Mouse (Mus musculus): ENCODE data around the gene Slc25a43. TPM values are rescaled to one million over a fixed set of nuclear protein-coding genes. Genes with fewer than 3 reads are reported as not detected.

The Slc25a43 gene
- polyA plus RNA-seq, 1 experiment: 0.44 TPM

- TF ChIP-seq POLR2A (IDR thresholded peaks at IDR 0.05; ENCODE audit: extremely low read depth, insufficient read depth, low read length) (no peak), CTCF (IDR thresholded peaks at IDR 0.05; ENCODE audit: extremely low read depth, insufficient read depth, low read length) (no peak)
- Histone ChIP-seq H3K4me1 (ENCODE audit: control insufficient read depth, insufficient read depth, low read length) (no peaks in the 10 kb centered on the region; the same call in 1 of the 2 replicates), H3K4me3 (ENCODE audit: insufficient read depth, low read length) (no peak overlapping the region), H3K27ac (ENCODE audit: insufficient read depth, low read length) (no peak overlapping the region)
Measured at GRCm38 (mm10) chrX:36750591-36750990, 7.1 kb downstream of the Slc25a43 start.

DNA sequence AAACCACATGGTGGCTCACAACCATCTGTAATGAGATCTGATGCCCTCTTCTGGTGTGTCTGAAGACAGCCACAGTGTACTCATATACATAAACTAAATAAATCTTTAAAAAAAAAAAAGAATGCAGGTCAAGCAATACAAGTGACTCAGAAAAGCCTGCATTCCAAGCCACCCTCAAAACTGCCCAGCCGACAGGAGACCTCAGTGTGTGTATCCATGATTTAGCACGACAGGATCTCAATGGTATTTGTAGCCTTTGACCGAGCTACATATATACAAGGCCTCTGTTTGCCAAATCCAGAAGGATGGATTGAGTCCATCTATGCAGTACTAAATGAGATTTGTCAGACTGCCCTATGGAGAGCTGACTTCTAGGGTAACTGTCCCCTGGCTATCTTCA, 9.1 kb downstream of the Slc25a43 start:
- TF ChIP-seq POLR2A (IDR thresholded peaks at IDR 0.05; ENCODE audit: extremely low read depth, insufficient read depth, low read length) (no peak), CTCF (IDR thresholded peaks at IDR 0.05; ENCODE audit: extremely low read depth, insufficient read depth, low read length) (no peak)
- Histone ChIP-seq H3K4me1 (ENCODE audit: control insufficient read depth, insufficient read depth, low read length) (no peaks in the 10 kb centered on the region; the same call in 1 of the 2 replicates), H3K4me3 (ENCODE audit: insufficient read depth, low read length) (no peak overlapping the region), H3K27ac (ENCODE audit: insufficient read depth, low read length) (no peak overlapping the region)

DNA sequence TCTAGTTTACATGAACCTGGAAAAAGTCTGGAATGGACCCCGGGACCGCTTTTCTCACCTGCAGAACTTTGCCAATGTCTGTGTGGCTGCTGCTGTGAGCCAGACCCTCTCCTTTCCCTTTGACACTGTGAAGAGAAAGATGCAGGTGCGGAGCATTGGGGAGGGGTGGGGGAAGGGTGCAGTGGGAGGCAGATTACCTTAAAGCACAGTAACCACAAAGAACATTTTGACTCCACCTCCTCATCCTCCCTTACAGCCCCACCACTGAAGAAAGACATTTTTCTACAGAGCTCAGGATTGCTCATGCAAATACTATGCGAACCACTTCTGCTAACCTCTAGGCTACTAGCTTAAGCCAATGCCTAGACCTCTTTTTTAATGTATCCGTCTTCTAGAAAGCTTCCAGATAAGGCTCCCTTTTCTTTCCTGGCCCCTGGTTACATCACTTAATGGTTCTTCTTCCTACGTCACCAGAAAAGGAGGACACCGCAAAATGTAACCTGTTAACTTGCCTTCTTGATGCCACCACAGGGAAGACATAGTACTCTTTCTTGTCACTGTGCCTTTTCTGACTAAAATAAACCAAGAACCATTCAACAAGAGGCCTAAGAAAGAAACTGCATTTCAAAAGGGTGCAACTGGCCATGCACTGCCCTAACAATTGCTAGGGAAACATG, 14.5 kb downstream of the Slc25a43 start:
- no peak overlapping the region for H3K4me3 ChIP-seq (ENCODE audit: insufficient read depth, low read length)
- H3K4me1 ChIP-seq (ENCODE audit: control insufficient read depth, insufficient read depth, low read length): no peaks in the 10 kb centered on the region
- TF ChIP-seq POLR2A (IDR thresholded peaks at IDR 0.05; ENCODE audit: extremely low read depth, insufficient read depth, low read length): no peak
- no peak for TF ChIP-seq CTCF (IDR thresholded peaks at IDR 0.05; ENCODE audit: extremely low read depth, insufficient read depth, low read length)
- H3K27ac ChIP-seq (ENCODE audit: insufficient read depth, low read length): no peak overlapping the region

DNA sequence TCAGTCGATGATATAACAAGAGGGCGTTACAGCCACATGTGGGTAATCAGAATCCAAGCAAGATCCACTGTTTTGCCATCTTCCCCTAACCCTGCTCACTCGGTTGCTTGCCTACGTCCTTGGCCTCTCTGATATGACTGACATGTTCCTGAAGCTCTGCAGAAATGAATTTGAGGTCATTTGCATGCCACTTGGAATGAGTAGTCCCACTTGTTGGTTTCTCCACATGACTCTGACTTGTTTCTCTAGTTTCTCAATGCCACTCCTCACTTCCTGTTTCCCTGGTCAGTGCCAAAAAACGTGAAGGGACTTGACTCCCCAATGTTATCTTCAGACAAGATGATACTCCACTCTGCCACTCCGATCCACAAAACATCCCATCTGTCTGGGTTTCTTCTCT, 15.1 kb downstream of the Slc25a43 start:
- TF ChIP-seq POLR2A (IDR thresholded peaks at IDR 0.05; ENCODE audit: extremely low read depth, insufficient read depth, low read length): no peak
- no peak for TF ChIP-seq CTCF (IDR thresholded peaks at IDR 0.05; ENCODE audit: extremely low read depth, insufficient read depth, low read length)
- H3K4me1 ChIP-seq (ENCODE audit: control insufficient read depth, insufficient read depth, low read length): no peaks in the 10 kb centered on the region
- H3K4me3 ChIP-seq (ENCODE audit: insufficient read depth, low read length): no peak overlapping the region
- no peak overlapping the region for H3K27ac ChIP-seq (ENCODE audit: insufficient read depth, low read length)

DNA sequence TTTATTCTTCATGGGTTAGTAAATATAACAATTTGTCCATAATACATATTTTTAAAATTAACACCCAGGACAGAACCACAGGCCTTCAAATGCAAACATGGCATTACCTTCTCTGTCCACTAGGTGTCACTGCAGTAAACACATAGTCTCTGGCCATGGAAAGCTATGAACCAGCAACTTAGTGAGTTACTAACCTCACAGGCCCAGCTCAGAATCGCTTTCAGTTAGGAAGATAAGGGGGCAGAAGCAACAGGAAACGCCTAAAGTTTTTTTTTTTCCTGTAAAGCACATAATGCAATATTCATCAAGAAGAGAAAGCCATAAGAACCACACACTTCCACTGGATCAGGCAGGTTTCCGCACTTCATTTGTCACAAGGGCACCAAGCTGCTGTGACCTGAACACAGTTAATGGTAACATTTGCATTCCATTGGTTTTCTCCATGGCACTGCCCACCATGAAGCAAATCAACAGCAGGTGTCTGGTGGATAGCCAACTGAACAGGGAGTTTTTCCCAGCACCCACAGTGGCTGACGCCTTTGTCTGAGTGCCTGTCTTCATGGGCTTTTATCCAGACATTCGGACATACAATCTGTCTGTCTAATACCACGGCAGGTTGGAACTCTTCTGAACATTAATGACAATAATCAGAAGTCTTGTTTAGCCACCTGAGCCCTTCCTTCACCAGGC, 17.6 kb downstream of the Slc25a43 start:
- Histone ChIP-seq H3K4me3 (ENCODE audit: insufficient read depth, low read length) (no peak overlapping the region), H3K4me1 (ENCODE audit: control insufficient read depth, insufficient read depth, low read length) (no peaks in the 10 kb centered on the region), H3K27ac (ENCODE audit: insufficient read depth, low read length) (no peak overlapping the region)
- TF ChIP-seq CTCF (IDR thresholded peaks at IDR 0.05; ENCODE audit: extremely low read depth, insufficient read depth, low read length) (peak; percentile 60), POLR2A (IDR thresholded peaks at IDR 0.05; ENCODE audit: extremely low read depth, insufficient read depth, low read length) (no peak)

GRCm38 (mm10) chrX:36762289-36762688, 18.8 kb downstream of the Slc25a43 start:
- no peaks in the 10 kb centered on the region for H3K4me1 ChIP-seq (ENCODE audit: control insufficient read depth, insufficient read depth, low read length)
- TF ChIP-seq POLR2A (IDR thresholded peaks at IDR 0.05; ENCODE audit: extremely low read depth, insufficient read depth, low read length) (no peak), CTCF (IDR thresholded peaks at IDR 0.05; ENCODE audit: extremely low read depth, insufficient read depth, low read length) (no peak)
- no peak overlapping the region for H3K4me3 ChIP-seq (ENCODE audit: insufficient read depth, low read length)
- H3K27ac ChIP-seq (ENCODE audit: insufficient read depth, low read length): no peak overlapping the region

- Histone ChIP-seq H3K27ac (ENCODE audit: insufficient read depth, low read length) (no peak overlapping the region), H3K4me3 (ENCODE audit: insufficient read depth, low read length) (no peak overlapping the region), H3K4me1 (ENCODE audit: control insufficient read depth, insufficient read depth, low read length) (no peaks in the 10 kb centered on the region)
- TF ChIP-seq CTCF (IDR thresholded peaks at IDR 0.05; ENCODE audit: extremely low read depth, insufficient read depth, low read length): no peak
- no peak for TF ChIP-seq POLR2A (IDR thresholded peaks at IDR 0.05; ENCODE audit: extremely low read depth, insufficient read depth, low read length)
Measured at GRCm38 (mm10) chrX:36762894-36763293, 19.4 kb downstream of the Slc25a43 start.

DNA sequence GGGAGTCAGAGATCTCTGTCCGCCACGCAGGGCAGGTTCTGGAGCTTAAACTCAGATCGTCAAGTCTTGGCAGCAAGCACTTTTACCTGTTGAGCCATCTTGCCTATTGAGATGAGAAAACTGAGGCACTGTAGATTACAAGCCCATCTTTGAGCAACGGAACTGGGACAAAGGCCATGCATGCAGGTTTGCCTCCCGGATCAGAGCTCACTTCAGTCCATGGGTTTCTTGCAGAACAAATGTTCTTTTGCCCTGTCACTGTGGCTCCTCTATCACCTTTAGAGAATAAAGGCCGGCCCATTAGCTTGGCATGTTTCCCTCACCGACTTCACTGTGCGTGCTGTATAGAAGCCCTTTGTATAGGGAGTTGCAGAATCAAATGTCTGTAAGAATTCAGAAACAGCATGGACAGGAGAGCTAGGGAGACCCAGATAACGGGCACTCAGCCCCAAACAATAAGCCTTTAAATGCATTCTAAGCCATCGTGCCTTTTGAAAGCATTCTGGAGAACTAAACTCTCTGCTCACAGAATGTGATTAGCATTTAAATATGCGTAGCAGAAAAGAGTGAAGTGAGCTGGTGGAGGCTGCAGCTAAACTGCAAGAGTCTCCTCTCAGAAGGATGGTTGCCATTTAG, 20.0 kb downstream of the Slc25a43 start:
- TF ChIP-seq CTCF (IDR thresholded peaks at IDR 0.05; ENCODE audit: extremely low read depth, insufficient read depth, low read length): no peak
- no peak for TF ChIP-seq POLR2A (IDR thresholded peaks at IDR 0.05; ENCODE audit: extremely low read depth, insufficient read depth, low read length)
- H3K27ac ChIP-seq (ENCODE audit: insufficient read depth, low read length): no peak overlapping the region

GRCm38 (mm10) chrX:36763934-36764317, 20.5 kb downstream of the Slc25a43 start:
- Histone ChIP-seq H3K4me3 (ENCODE audit: insufficient read depth, low read length) (no peak overlapping the region), H3K27ac (ENCODE audit: insufficient read depth, low read length) (no peak overlapping the region), H3K4me1 (ENCODE audit: control insufficient read depth, insufficient read depth, low read length) (no peaks in the 10 kb centered on the region)
- no peak for TF ChIP-seq POLR2A (IDR thresholded peaks at IDR 0.05; ENCODE audit: extremely low read depth, insufficient read depth, low read length)
- TF ChIP-seq CTCF (IDR thresholded peaks at IDR 0.05; ENCODE audit: extremely low read depth, insufficient read depth, low read length): no peak

More for the DNA sequence above, 20.0 kb downstream of the Slc25a43 start:
- no peaks in the 10 kb centered on the region for H3K4me1 ChIP-seq (ENCODE audit: control insufficient read depth, insufficient read depth, low read length)
- no peak overlapping the region for H3K4me3 ChIP-seq (ENCODE audit: insufficient read depth, low read length)

All from cortical plate, adult 2 months (tissue).